Mouse (Mus musculus) layer of hippocampus, adult 9-10 months (tissue): ENCODE data around the gene Oxt.

Experiments used
- DNase-seq: peaks from one replicate; pipeline ENCODE4 v3.0.0; 2022; ENCODE audit warnings: low spot score

Oxt gene

GRCm38 (mm10) chr2:130578148-130578547, 2.2 kb downstream of the Oxt start:
- DNase-seq: peak; percentile 67

DNA sequence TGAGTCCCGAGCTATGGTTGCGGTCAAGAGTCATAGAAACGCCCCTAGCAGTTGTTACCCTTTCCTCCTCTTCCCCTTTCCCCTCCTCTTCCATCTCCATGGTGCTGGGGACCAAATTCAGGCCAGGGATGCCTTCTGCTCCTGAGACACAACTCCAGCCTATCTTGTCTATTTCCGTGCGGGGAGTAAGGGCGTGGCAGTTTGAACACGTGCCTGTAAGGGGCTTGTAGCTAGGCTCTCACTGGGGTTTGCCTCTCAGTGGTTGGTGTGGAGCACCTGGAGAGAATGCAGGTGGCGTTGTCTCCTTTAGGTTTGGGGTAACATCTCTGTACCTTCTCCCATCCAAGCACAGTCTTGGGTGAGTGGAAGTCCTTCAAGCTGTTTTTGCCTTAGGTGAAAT, 3.8 kb downstream of the Oxt start:
- no peak for DNase-seq

DNA sequence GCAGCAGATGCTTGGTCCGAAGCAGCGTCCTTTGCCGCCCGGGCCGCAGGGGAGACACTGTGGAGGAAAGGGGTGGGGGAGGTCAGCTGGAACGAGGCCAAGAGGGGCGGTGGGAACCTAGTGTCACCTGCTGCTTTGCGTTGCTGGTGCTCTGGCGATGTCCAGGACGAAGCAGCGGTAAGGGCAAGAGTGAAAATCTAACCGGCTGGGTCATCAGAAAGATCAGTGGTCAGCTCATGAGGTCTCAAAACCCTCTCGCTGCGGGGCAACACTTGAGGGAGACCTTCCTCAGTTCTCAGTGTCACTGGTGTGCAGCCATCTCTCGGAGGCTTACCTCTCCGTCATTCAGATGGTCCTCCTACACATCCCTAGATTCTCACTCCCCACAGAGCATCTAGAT, 5.2 kb downstream of the Oxt start:
- DNase-seq: no peak

DNA sequence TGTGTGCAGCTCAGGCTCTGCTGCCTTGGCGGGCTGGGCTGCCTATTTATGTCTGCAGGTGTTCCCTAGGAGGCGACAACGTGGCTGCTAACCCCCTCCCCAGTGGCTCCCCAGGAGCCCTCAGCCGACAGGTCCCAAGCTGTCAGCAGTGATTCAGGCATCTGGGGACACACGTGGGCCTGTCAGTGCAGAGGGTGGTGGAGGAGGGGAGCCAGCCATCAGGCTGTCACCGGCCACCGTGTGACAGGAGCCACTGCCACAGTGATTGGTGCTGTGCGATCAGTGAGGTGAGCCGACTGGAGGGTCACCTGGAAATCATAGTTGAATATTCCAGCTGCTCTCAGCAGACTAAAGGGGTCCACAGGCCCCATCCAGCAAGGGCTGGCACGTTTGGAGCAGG, 6.6 kb downstream of the Oxt start, which contains the start of gene Avp:
Avp (minus strand) TSS at position 3 of the 400 bp plus-strand sequence.
- DNase-seq: no peak

GRCm38 (mm10) chr2:130583902-130584560, 8.1 kb downstream of the Oxt start:
- DNase-seq: no peak

DNA sequence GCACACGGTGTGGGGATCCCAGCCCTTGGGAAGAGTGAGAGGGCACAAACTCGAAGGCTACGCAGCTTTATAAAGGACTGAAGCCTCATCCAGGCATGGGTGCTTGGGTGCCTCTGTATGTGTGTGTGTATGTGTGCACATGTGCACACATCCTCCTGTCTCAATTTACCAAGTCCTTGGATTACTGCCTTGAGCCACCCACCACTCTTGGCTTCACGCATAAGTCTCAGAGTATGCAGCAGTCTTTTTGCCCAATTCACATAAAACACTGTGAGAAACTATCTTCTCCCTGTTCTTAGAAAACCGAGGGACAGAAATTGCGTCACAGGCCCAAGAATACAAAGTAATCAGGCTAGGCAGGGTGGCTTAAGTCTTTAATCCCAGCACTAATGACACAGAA, 10.0 kb downstream of the Oxt start:
- no peak for DNase-seq

DNA sequence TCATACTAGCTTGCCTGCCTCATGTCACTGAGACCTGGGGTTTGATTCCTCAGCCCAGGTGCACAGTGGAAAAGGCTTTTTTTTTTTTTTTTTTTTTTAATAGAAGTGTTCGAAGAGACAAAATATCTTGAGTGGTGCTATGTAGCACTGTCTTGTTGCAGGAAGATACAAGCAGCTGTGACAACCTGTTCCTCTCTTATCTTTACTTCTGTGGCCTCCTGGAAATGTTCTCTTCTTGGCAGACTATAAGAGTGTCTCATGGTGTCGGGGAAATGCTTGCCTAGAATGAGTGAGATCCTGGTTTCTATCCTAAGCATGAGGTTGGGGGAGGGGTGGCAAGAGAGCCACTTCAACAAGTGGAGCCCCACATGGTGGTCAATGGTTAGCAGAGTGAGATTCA, 12.4 kb downstream of the Oxt start:
- DNase-seq: no peak

DNA sequence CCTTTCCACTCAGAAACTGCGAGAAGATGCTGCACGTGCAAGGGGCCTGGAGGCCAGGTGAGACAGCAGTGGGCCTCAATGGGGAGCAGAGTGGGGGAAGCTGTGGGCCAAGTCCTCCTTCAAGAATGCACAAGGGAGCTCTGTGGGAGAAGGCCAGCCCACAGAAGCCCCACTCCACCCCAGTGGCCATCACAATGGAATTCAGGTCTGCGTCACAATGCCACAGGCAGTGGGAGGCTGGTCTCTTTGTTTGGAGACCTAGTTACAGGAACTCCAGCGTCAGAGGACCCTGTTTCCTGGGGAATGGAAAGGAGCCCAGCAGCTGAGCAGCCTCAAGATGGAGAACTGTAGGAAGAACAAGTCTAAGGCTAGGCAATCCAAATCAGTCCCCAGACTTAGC, 13.2 kb downstream of the Oxt start:
- DNase-seq: no peak

GRCm38 (mm10) chr2:130589761-130590160, 13.8 kb downstream of the Oxt start:
- DNase-seq: no peak

GRCm38 (mm10) chr2:130591016-130591415, 15.0 kb downstream of the Oxt start:
- DNase-seq: no peak

DNA sequence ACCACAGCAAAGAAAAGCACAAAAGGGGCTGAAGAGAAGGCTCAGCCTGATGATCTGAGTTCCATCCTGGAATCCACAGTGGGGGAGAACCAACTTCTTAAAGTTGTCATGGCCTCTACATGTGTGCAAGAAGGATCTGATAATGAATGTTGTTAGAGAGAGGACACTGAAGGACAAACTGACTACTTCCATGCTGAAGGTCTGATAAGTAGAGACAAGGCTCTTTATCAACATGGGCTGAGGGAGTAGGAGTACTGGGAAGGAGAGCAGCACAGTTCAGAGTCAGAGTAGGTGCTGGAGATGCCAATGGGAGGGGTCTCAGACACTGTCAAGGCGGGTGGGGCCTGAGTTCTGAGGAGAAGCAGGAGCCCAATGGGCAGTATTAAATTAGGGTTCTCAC, 19.6 kb downstream of the Oxt start:
- no peak for DNase-seq

- DNase-seq: peak; percentile 55
Observed at GRCm38 (mm10) chr2:130597601-130598010, 21.6 kb downstream of the Oxt start.

DNA sequence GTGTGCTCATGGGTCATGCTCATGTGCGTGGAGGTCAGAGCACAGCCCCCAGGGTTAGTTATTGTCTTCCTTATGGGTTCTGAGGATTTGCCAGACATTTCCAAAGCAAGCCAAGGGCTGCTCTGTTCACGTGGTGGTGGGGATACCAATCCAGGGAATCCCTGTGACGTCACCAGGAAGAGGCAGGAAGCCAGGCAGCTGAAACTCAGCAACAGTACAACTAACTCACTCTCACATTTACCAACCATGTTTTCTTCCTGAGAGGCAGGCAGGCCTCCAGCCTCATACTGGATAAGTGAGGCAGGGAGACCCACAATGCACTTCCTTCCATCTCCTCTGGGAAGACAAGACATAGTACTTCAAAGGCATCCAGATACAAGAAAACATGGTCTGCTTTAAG, 22.4 kb downstream of the Oxt start:
- DNase-seq: no peak

- DNase-seq: no peak
Observed at GRCm38 (mm10) chr2:130602195-130602594, 26.2 kb downstream of the Oxt start.

DNA sequence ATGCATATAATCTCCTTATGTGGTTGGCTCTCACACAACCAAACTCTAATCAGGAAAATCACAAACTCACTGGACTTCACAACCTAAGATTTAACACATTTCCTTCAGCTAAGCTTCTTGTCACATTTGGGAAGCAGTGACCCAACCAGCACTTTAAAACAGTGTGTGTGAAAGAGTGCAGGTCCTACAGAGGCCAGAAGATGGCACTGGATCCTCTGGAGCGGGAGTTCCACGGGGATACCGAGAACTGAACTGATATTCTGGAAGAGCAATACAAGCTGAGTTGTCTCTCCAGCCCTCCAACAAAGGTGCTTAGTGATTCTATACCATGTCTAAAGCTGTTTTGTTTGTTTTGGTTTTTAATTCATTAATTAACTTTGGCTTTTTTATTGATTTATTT, 37.1 kb downstream of the Oxt start:
- DNase-seq: no peak

GRCm38 (mm10) chr2:130618972-130619371, 43.0 kb downstream of the Oxt start:
- DNase-seq: no peak
